In the genomic region with DNA sequence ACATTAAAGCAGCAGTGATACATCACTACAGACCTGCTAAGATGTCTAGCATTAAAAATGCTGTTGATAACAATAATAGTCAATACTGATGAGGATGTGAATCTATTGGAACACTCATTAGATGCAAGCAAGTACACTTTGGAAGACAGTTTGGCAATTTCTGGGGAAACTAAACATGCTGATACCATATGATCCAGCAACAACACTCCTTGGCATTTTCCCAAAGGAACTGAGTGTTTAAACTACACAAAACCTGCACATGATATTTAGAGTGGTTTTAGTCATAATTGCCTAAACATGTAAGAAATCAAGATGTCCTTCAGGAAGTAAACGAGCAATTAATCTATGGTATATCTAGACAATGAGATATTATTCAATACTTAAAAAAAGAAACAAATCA, we compare ENCODE assay signal across 16 mouse cellular contexts.
"Had no signal": no experiment of that assay in that cellular context is flagged by ENCODE, and none has a peak within 500 bp of the region (broad histone marks: within the 10 kb centered on the region; RNA-seq: fewer than 3 reads in every experiment).

No protein-coding gene starts in this region.

- H3K9me3 ChIP-seq: megakaryocyte, embryonic 14.5 days; midbrain, embryonic 13.5 days; midbrain, embryonic 15.5 days; neural tube, embryonic 12.5 days; stomach, embryonic 15.5 days had no signal

- H3K4me1 ChIP-seq: megakaryocyte, embryonic 14.5 days; neural tube, embryonic 12.5 days; stomach, embryonic 15.5 days had no signal

- H3K27ac ChIP-seq: macrophage; midbrain, embryonic 13.5 days; midbrain, embryonic 15.5 days; neural tube, embryonic 12.5 days; stomach, embryonic 15.5 days; stomach, postnatal 0 days had no signal

- DNase-seq: liver, postnatal 0 days; lung, adult 2 months; lung, postnatal 10 days; lung, postnatal 36 days; right cerebral cortex, postnatal 14 days; thymus, adult 2 months; thymus, postnatal 25 days; thymus, postnatal 4 days had no signal

- H3K4me3 ChIP-seq: megakaryocyte, embryonic 14.5 days; midbrain, embryonic 13.5 days; midbrain, embryonic 15.5 days; neural tube, embryonic 12.5 days; stomach, embryonic 15.5 days had no signal

- H3K9ac ChIP-seq: liver, postnatal 0 days; midbrain, embryonic 13.5 days; midbrain, embryonic 15.5 days; neural tube, embryonic 12.5 days; stomach, embryonic 15.5 days had no signal

- H3K4me2 ChIP-seq: midbrain, embryonic 11.5 days; midbrain, embryonic 13.5 days; midbrain, embryonic 15.5 days; neural tube, embryonic 12.5 days; stomach, embryonic 15.5 days had no signal

- ATAC-seq: liver, postnatal 0 days; midbrain, embryonic 13.5 days; midbrain, embryonic 15.5 days had no signal

- H3K36me3 ChIP-seq: midbrain, embryonic 13.5 days; midbrain, embryonic 15.5 days; neural tube, embryonic 12.5 days; stomach, embryonic 15.5 days had no signal

- H3K27me3 ChIP-seq: midbrain, embryonic 13.5 days; midbrain, embryonic 15.5 days; neural tube, embryonic 12.5 days; stomach, embryonic 15.5 days had no signal
